Mouse (Mus musculus): ENCODE data around the gene Tango6.
A peak's percentile ranks its signal among the peaks of the same experiment; 100 is the strongest.

Tango6 gene

GRCm38 (mm10) chr8:106817171-106817545 lies 134.3 kb downstream of the Tango6 start:
- no peak for DNase-seq (ENCODE audit: low spot score in 2 of 2)

- DNase-seq (ENCODE audit: low spot score in 2 of 2), result no peak
Measured at GRCm38 (mm10) chr8:106818626-106819515, 136.0 kb downstream of the Tango6 start.

DNA sequence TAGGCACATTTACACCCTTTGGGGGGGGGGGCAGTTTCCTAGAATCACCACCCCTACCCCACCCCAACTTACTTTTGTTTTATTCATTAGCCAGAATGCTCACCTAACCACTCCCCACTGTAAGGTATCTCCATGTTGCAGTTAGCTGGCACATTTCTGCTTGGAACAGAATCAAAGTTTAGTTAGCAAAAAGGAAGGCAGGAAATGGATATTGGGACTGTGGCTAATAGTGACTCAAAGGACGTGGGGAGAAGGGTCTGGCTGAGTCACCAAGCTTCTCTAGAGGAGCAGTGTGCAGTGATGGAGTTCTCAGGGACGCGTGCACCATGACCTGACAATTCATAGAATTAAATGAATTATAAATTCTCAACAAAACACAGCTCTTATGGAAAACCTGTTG lies 136.7 kb downstream of the Tango6 start:
- DNase-seq (ENCODE audit: low spot score in 2 of 2), result no peak

- no peak for DNase-seq (ENCODE audit: low spot score in 2 of 2)
Measured at GRCm38 (mm10) chr8:106820553-106821515, 138.0 kb downstream of the Tango6 start.

DNA sequence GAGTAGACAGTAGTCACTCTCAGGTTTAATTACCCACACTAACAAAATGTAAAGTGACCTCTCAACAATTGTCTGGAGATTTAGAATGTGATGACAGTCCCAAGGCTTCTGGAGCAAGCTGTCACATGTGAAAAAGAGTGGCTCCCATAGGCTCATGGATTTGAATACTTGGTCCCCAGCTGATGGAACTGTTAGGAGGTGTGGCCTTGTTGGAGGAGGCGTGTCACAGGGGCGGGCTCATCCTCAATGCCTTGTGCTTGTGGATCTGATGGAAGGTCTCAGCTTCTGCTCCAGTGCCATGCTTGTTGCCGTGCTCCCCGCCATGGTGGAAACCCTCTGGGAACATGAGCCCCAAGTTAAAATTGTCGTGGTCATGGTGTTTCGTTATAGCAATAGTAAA lies 146.1 kb downstream of the Tango6 start:
- no peak for DNase-seq (ENCODE audit: low spot score in 2 of 2)

GRCm38 (mm10) chr8:106829526-106830045 lies 146.7 kb downstream of the Tango6 start:
- no peak for DNase-seq (ENCODE audit: low spot score in 2 of 2)

DNA sequence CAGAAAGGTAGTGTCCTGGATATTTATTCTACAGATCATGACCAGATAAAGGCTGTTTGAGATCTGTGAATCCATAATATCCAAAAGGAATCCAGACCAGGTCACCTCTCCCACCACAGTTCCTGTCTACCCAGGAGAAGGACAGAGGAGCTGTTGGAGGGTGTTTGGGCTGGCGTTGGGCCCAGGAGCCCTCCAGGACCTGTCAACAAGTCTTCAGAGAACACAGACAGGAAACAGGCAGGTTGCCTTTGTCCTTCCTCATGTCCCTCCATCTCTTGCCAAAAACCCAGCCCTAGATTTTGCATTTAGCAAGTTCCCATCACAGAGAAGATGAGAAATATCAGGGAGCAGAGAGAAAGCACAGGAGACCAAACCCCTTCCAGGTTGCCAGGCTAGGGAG lies 152.0 kb downstream of the Tango6 start:
- DNase-seq (ENCODE audit: low spot score in 2 of 2), result no peak

DNA sequence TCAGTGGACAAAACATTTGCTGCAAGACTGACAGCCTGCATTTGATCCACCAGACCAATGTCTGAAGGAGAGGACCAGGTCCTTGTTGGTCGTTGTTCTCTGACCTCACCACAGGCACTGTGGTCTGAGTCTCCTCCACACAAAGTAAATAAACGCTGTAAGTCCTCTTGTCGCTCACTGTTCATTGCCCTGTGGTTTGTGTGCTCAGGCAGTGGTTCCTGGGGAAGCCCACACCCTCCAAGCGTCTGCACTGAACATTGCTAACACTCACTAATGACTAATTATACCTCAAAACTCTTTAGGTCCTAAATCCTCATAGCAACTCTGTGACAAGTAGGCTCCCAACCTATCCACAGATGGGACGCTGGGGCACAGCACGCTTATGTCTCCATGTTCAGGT lies 153.7 kb downstream of the Tango6 start:
- DNase-seq (ENCODE audit: low spot score in 2 of 2), result no peak

GRCm38 (mm10) chr8:106838803-106839202 lies 155.9 kb downstream of the Tango6 start:
- no peak for DNase-seq (ENCODE audit: low spot score in 2 of 2)

DNA sequence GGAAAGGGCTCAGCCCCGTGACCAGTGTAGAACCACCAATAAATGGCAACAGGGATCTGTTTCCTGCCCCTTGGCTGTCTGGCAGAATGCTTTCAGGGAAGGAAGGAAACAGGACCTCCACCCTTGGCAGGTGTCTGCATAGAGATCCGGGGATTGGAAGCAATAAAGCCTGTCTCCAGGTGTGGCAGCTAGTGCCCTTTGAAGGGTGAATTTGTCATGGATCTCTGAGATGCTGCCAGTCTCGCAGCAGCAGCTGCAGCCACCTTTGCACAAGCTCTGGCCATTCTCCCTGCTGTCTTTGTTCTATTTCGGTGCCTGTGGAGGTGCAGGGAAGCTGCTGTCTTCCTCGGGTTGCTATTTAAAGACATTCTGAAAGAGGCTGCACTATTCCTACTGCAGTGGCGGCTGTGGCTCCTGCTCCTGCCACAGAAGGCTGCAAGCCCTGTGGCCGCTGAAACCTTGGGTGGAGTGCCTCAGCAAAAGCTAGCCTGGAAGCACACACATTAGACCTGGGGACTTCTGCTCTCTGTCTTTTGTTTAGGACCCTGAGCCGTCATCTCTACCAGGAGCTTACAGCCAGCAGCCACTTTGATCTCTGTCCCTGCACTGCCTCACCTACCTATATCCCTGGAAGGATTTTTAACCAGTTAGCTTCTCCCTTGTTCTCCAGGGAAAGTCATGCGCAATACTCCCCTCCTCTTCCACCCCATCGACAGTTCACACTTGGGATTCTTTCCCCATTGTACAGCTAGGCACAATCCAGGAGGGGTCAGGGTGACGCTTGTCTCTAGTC lies 156.5 kb downstream of the Tango6 start:
- peak; percentile 47 to 58 for DNase-seq (ENCODE audit: low spot score in 2 of 2)

DNA sequence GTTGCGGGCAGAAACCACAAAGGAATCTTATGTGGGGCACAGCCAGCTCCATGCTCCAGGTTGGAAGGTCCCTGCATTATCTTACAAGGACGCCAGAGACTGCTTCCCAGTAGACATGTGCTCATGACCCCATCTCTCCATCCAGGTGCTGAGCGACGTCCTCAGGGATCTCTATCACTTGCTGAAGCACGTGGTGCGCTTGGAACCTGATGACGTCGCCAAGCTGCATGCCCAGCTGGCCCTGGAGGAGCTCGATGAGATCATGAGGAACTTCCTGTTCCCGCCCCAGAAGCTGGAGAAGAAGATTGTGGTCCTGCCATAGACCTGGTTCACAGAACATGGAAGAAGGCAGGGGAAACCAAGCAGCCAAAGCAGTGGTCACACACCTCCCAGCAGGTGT lies 167.2 kb downstream of the Tango6 start:
- no peak for DNase-seq (ENCODE audit: low spot score in 2 of 2)

DNA sequence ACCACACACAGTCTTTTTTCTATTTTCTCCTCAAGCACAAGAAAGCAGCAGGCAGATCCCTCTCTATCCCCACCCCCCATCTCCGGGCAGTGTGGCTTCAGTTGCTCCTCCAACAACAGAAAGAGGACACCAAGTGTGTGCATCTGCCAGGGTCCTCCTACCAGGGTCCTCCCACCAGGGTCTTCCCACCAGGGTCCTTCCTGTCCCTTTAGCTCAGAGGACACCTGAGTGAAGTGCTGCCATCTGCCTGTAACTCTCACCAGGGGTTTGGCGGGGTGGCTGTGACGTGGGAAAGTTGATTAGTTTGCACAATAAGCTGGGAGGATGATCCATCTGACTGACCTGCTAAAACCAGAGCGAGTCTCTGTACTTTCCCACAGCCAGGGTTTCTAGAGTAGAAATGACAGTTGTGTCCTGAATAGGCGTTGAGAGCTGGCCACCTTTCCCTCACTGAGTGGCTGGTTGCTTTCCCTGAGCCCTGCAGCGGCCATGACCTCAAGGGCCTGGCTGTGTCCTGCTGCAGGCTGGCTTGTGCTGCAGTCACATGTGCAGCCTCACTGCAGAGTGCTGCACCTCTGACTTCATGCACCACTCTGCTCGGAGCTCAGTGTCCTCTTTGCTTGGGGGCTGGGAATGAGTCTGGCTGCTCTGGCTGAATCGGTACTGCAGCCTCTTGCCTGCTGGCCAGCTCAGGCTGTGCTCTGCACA lies 171.8 kb downstream of the Tango6 start:
- peak in 1 of 2 experiments; percentile 51 for DNase-seq (ENCODE audit: low spot score in 2 of 2)

- DNase-seq (ENCODE audit: low spot score in 2 of 2), result no peak
Measured at GRCm38 (mm10) chr8:106855242-106855562, 172.3 kb downstream of the Tango6 start.

DNA sequence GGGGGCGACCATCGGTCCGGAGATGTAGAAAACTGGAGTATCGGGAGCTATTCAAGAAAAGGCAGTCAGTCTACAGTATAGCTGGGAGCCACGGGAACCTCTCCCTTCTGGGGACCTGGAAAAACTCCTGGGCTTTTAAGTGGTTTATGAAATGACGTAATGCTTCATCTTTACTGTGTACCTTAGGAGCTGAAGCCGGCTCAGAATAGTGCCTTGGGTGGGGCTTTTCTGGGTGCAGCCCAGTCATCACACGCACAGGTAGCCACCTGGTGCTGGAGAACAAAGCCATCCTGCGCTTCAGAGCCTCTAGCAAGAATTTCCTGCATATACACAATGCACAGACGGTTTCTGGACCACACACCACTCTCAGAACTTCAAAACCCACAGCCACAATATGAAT lies 180.0 kb downstream of the Tango6 start:
- no peak for DNase-seq (ENCODE audit: low spot score in 2 of 2)

GRCm38 (mm10) chr8:106865354-106865753 lies 182.5 kb downstream of the Tango6 start:
- DNase-seq (ENCODE audit: low spot score in 2 of 2), result no peak

GRCm38 (mm10) chr8:106870051-106870450 lies 187.2 kb downstream of the Tango6 start, which contains the start of gene Has3:
Has3 (plus strand) TSS chr8:106870242.
- DNase-seq (ENCODE audit: low spot score in 2 of 2), result peak; percentile 63 to 69

DNA sequence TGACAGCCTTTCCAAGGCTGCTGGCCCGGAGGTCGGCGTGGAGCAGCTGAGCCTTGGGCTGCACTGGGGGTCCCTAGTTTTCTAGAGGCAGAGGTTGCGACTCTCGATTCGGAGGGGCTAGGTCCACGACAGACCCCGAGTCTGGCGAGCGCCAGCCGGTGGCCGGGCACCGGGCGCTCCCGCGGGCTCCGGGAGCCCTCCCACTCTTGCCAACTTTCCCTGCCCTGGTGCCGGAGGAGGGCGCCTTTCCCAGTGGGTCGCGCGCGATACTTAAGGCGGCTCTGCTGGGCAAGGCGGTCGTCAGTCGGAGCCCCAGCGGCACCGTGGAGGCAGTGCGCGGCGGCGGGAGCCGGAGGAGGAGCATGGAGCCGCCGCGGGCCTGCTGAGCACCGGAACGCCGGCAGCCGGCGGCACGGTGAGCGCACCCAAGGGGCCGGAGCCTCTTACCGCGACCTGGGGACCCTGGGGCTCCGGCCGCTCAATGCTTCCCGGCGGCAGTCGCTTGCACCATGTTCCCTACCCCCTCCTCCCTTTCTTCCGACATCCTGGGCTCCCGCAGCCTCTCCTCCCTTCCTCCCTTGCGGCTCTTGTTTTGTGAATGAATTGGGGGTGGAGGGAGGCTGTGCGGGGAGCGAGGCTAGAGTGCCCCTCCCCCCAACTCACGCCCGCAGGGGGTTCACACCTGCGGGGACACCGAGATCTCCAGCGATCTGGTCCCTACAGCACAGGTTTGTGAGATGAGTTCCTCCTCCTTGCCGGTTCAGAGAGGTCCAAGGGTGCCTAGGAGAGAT lies 187.9 kb downstream of the Tango6 start:
- DNase-seq (ENCODE audit: low spot score in 2 of 2), result peak; percentile 74 to 82

- no peak for DNase-seq (ENCODE audit: low spot score in 2 of 2)
Measured at GRCm38 (mm10) chr8:106871328-106871926, 188.6 kb downstream of the Tango6 start.

GRCm38 (mm10) chr8:106871931-106872371 lies 189.1 kb downstream of the Tango6 start:
- peak; percentile 62 to 65 for DNase-seq (ENCODE audit: low spot score in 2 of 2)
